Mouse (Mus musculus) monocyte, adult 5-6 weeks (primary cell): ENCODE results near the gene Olfr47. TPM values are rescaled to one million over a fixed set of nuclear protein-coding genes. Genes with fewer than 3 reads are reported as not detected.

Experiments
- total RNA-seq: library from RNA; stranded (forward); fragments of 200-1000, 200-491, 200-594 nt; gene quantifications from 3 replicates; pipeline ENCODE4 v1.2.3, GENCODE M21; 2017

Olfr47 gene
- total RNA-seq, 1 experiment from 2014 or later, result not detected

Other genes starting within 250 kb of the Olfr47 start
- gene Olfr441, start 125.2 kb upstream of the Olfr47 start, total RNA-seq, result not detected in 3 replicates
- 0.19 TPM in 1 of 3 replicates, not detected in the others for gene Olfr237-ps1, start 85.0 kb upstream of the Olfr47 start, total RNA-seq
- gene Olfr437, start 68.2 kb upstream of the Olfr47 start, total RNA-seq, result not detected in 3 replicates
- 2.0 TPM in 1 of 3 replicates, not detected in the others for gene Olfr13, start 59.4 kb upstream of the Olfr47 start, total RNA-seq
- gene Olfr435, start 34.4 kb upstream of the Olfr47 start, total RNA-seq, result not detected in 3 replicates
- not detected in 3 replicates for gene Olfr434, start 18.5 kb upstream of the Olfr47 start, total RNA-seq
- gene Arhgef5, start 34.1 kb downstream of the Olfr47 start, total RNA-seq, result 2.0 to 8.9 TPM (median 4.7 TPM) in 3 replicates
- gene Nobox, start 78.0 kb downstream of the Olfr47 start, total RNA-seq, result not detected in 3 replicates